Mouse (Mus musculus) frontal cortex, postnatal 36 days (tissue): Measurements from ENCODE around the gene Ube2n.
A peak's percentile ranks its signal among the peaks of the same experiment; 100 is the strongest.

ENCODE experiments used
- DNase-seq, 2 experiments: peaks; one replicate each; pipeline ENCODE4 v3.0.0; 2022; ENCODE audit warnings: low spot score in 2 of 2

The Ube2n gene

DNA sequence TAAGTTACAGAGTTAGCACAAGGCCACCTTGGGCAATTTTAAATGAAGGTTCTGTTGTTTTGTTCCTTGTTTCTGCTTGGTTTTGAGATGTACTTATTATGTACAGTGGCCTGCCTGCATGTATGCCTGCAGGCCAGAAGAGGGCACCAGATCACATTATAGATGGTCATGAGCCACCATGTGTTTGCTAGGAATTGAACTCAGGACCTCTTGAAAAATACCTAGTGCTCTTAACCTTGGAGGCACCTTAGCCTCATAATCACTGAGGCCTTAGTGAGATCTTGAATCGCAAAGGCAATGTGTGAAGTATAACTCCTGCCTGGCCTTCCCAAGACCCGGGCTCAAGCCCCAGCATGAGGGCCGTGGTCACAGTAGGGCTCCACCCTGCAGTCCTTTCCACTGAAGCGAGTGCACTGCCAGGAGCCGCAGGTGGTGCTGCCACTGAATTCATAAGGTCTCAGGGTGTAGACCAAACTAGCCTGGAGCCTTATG lies 42.4 kb downstream of the Ube2n start:
- no peak for DNase-seq

DNA sequence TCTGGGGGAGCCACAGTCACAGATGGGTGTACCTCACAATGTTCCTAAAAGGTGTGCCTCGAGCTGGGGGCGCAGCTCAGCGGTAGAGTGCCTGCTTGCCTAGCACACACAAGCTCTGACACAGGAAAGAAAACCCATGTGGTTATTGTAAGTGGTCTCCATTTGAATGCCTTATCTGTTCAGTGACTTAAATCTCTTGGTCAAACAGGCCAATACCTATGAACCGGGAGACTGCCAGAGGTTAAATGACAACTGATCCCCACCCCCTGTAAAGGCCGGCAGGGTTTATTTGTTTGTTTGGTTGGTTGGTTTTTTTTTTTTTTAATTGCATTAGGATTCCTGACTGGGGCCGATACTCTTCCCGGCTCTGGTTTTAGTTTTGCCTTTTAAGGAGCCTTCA lies 44.5 kb downstream of the Ube2n start:
- no peak for DNase-seq

DNA sequence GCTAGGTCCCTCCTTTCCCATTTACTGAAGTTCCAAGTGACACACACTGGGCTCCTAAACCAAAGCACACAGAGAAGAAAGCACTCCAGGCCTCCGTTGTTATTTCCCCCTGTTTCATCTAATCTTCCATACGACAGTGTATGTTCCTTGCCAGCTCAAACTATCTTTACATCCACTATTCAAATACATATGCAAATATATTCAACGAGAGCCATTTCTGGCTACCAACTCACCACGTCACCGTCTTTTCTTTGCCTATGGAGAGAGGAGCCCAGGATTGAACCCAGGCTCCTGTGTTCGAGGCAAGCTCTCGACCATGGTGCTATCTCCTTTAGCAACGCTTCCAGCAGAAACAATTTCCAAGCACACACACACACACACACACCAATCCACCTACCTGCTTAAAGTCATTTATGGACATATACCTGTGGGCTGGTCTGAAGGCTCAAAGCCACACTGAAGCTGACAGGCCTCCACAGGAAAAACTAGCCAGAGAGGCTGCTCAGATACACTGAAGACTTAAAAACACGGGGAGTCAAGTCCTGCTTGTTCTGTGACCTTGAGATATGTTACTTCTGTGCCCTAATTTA lies 45.5 kb downstream of the Ube2n start:
- no peak for DNase-seq

DNA sequence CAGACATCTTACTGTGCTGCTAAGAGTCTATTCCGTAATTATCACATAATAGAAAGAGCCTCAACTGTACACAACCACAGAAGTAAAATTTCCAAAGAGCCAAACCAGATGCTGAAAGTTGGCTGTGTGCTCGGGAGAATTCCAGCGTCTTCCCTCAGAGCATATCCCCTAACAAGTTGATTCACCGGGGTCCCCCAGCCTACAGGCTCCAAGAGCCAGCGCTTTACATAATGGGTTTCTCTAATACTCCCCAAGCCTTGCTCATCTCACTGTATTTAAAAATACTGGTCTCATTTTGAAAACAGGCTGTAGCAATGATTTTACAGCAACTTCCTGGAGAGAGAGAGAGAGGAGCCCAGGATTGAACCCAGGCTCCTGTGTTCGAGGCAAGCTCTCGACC lies 46.7 kb downstream of the Ube2n start:
- DNase-seq: no peak

DNA sequence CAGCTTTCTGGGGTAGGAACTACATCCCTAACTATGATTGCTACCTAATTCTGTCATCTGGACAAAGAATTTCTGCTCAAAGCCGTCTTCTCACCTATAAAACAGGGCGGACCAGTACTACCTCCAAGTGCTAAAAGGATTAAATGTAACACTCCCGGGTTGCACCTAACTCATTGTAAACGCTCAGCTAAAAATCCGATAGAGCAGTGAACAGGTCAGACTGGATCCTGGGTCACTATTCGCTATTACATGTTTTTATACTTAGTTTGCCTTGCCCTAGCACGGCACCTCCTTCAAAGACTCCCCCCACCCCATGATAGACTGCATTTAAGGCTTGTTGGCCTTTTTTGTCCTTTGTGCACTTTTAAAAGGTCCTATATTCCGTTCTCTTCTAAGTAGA lies 47.5 kb downstream of the Ube2n start:
- DNase-seq: no peak

DNA sequence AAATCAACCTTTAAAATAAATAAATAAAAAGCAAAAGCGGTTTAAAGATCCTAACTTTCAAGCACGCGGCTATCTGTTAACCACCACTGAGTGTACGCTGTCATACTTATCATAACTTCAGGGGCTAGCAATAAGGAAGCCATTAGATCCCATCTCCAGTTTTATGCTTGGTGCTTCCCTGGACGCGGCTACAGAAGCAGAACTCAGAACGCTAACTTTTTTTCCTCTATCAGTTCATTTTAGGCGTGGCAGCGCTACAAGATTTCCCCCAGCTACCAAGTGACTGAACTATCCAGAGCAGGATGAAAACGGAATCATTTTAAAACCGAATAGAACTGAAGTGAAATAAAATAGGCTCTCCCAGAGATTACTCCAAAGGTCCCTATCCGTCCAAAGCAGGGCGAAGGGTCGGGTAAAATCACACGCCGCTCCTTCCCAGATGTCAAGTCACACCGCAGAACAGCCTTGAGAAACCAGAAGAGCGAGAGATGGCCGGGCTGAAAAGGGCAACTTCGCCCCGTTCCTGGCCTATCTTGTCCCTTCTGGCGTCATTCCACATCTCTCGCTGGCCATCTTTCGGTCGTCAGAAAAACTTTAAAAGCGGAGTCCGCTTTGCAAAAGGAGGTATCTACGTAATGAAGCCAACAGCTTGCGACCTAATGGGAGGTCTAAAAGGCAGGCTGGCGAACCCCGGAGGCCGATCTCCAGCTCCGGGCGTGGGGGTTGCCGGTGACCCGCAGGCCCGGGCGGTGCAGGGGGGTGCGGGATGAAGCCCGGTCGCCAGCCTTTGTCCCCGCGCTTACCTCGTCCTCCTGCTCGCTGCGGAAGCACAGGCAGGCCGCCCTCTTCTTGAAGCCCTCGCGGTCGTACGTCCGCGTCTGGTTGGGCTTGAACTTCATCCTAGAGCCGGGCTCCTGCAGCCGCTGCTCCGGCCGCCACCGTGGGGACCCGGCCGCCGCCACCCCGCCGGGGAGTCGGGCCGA lies 48.2 kb downstream of the Ube2n start:
- no peak for DNase-seq

DNA sequence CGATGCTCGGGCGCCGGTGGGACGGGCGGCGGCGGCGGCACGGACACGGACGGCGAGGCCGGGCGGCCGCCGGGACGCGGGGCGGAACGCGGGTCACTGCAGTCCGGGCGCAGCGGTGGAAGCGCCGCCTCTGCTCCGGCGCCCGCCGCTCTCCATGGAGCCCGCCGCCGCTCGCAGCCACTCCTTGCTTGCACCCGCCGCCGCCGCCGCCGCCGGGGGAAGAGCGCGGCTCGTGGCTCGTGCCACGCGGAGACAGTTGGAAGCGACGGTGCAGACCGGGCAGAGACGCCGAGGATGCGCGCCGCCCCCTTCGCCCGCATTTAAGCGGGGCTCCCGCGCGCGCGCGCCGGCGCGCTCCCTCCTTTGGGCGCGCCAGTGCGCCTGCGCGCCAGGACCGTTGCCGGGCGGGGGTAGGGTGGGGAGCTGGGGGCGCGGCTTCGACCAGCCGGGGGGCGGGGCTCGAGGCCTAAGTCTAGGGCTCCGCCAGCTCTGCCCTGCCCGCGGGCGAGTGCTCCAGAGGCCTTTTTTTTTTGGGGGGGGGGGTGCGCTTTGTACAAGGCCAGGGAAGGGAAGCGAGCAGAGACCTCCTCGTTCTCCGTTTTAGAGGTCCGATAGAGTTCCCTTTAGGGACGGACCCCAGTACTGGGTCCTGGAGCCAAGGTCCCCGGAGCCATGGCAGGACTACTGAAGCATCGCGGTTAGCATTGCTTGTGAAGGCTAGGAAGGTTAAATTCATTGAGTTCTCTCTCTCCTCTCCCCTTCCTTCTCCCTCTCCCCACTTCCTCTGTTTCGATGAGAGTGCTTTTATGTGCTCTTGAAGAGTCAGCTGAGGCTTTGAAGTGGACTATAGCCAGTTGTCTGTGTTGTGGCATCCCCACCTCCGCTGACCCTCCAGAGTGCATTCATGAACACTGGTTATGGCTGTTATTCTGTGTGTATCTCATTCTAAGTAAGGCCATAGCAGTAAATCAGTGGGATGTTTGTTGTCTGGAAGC lies 49.2 kb downstream of the Ube2n start, which contains the start of gene Nudt4:
Nudt4 (minus strand) TSS at position 296 of the 995 bp plus-strand sequence.
- DNase-seq: peak; percentile 72 to 79

DNA sequence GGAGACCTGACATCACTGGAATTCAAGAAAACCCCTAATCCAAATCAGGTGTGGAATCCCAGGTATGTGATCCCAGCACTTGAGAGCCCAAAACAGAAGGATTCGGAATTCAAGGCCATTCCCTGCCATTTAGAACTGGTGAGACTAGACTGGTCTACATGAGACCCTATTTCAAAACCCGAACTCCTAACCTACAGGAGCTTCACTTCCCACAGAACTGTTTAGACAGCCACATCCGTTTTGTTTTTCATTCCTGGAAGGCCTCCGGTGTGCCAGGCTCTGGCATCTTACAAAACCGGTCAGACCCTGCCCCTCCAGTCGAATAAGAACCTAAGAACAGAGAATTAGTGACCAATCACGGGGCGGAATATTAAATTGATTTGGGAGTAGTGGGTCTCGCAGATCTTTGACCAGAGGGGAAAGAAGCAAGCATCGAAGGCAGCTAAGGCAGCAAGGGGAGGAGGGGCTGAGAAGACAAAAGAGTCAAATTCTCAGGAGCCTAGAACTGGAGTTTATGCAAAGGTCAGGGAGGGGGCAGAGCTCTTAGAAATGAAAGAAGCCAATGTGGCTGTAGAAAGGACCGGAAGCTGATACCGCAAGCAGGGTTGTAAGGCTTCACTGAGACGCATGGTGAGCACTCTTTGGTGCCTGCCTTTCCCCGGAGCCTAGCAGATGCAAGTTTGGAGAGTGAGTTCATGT lies 50.4 kb downstream of the Ube2n start:
- no peak for DNase-seq

DNA sequence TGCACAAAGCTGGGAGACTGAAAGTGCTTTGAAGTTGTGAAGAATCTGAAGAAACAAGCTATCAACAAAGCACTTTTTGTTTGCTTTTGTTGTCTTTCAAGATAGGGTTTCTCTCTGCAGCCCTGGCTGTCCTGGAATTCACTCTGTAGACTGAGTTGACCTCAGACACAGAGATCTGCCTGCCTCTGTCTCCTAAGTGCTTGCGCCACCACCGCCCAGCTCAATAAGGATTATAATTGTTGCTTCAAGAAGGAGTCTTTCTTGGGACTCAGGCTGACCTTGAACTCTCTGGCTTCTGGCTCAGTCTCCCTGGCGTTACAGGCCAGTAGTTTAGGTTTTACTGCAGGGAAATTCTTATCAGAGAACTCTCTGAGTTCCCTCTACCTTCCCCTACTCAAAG lies 51.8 kb downstream of the Ube2n start:
- DNase-seq: no peak

DNA sequence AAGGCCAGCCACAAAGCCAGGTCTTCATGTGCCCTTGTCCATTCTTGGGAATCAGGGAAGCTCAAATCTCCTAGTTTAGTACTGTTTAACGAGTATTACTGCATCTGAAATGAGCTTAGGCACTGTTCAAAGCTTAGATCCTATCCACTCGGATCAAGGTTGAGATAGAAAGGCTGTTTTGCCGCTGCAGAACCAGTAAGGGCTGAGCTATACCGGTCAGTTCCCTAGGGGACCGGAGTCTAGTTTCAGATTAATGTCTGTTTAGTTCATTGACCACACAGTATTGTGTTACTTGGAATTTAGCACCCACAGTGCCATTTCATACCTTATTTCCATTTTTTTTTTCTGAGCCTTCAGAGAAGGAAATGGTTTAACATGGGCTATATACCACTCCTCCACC lies 52.6 kb downstream of the Ube2n start:
- DNase-seq: no peak

DNA sequence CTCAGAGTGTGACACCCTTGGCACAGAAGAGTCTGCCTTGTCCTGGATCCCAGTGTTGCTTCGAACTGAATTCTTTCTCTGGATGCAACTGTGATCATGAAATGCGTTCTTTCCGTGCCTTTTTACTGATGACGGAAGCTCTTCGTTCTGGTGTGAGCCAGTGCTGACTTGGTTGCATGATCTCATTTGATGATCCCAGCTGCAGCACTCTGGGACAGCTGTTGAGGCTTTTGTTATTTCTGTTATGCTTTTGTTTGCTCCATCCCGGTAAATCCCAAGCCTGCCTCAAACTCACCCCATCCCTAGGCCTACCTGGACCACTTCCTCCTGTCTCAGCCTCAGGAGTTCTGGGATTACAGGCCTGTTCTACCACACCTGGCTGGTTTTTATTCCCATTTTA lies 53.1 kb downstream of the Ube2n start:
- no peak for DNase-seq

DNA sequence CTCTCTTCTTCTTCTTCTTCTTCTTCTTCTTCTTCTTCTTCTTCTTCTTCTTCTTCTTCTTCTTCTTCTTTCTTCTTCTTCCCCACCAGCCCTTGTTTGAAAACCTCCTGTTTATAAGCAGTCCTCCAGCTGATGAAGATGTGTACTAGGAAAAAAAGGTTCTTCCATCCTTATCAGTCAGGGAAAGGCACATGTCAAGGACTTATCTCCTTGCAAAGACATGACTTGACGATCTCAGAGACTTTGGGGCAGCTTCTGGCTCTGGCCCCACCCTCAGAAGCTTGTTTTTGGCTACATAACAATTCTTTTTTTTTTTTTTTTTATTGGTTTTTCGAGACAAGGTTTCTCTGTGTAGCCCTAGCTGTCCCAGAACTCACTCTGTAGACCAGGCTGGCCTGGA lies 54.5 kb downstream of the Ube2n start:
- no peak for DNase-seq

DNA sequence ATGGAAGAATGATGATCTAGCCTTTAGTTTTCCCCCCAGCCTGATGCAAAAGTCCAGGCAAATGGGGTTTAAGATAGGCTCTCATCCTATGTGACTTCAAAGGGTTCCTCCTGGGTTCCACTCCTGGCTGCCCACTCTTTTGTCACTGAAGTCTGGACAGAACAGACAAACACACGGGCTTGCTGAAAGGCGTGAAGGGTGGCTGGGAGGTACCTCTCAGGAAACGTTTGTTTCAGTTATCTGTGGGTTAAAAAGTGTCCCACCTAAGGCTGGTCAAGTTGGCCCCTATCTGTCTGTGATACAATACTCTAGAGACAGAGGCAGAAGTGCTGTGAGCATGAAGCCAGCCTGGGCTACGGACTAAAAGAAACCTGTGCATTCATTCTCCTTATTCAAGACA lies 60.0 kb downstream of the Ube2n start:
- DNase-seq: no peak

DNA sequence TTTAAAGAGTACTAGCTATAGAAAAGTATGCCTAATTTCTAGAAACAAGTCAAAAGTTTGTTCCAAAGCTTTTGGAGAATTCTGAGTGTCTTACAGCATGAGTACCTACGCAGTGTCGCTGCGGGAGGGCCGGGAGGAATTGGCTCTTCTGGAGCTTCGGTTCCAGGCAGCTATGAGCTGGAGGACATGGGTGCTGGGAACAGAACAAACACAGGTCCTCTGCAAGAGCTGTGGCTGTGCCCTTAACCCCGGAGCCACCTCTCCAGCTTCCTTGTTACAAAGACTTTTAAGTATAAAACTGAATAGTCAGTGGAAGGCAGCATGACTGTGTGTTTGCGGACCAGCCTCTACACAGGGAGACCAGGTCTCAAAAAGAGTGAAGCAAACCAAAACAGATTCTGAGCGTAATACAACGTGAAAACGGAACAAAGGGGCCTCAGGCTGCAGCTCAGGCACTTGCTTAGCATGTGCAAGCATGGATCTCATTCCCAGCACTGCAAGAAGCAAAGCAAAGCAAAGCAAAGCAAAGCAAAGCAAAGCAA lies 61.0 kb downstream of the Ube2n start:
- DNase-seq: no peak

DNA sequence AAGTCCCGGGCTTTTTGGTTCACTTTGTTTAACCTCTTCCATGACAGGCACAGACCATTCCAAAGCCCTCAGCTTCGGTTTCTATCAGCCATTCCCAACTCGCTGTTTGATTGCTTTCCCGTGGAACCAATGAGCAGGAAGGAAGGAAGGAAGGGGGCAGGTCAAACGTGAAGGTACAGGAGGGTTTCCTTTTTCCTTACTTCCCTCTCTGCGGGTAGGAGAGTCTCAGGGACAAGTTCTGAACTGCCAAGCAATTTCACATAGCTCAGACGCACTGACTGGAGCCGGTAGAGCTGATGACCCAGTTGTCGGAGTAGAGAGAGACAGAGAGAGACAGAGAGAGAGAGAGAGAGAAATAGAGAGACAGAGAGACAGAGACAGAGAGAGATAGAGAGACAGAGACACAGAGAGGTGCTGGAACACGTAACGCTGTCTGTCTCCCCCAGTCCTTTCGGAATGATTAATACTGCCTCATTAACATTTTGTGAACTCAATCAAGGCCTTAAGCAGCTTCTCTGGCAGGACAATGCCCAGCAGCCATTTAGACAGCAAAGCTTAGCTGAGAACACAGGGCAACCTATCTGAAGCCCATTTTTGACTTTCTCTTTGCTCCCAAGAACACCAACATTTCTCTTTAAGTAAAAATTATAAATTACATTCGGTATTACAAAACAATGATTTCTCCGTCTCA lies 62.1 kb downstream of the Ube2n start:
- no peak for DNase-seq

DNA sequence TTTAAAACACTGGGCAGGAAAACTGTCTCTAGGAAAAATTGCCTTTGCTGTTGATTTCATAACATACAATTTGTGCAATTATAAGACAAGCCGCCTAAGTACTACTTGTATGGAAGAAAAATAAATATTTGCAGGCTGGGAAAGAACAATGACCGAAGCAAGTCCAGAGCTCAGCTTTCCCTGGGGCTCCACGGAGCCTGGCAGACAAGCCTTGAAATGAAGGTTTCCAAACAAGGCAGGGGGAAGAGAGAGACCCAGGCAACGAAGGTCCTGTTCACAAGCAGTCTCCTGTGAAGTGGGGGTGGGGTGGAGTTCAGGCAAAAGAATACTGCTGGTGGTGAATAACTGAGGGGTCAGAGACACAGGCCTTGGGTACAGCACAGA lies 62.6 kb downstream of the Ube2n start:
- no peak for DNase-seq

DNA sequence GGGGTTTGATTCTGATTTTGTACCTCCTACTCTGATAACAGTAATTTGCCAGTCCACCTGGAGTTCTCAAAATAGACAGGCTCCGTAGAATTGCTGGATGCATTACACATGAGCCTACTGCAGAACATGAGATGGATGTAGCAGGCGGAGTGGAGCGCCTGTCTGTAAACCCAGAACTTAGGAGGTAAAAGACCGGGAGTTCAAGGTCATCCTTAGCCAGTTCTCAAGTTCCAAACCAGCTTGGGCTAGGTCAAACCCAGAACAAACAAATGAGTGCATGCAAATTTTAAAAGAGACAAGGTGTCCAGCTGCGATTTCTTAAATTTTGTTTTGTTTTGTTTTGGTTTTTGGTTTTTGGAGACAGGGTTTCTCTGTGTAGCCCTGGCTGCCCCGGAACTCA lies 70.6 kb downstream of the Ube2n start:
- DNase-seq: no peak

DNA sequence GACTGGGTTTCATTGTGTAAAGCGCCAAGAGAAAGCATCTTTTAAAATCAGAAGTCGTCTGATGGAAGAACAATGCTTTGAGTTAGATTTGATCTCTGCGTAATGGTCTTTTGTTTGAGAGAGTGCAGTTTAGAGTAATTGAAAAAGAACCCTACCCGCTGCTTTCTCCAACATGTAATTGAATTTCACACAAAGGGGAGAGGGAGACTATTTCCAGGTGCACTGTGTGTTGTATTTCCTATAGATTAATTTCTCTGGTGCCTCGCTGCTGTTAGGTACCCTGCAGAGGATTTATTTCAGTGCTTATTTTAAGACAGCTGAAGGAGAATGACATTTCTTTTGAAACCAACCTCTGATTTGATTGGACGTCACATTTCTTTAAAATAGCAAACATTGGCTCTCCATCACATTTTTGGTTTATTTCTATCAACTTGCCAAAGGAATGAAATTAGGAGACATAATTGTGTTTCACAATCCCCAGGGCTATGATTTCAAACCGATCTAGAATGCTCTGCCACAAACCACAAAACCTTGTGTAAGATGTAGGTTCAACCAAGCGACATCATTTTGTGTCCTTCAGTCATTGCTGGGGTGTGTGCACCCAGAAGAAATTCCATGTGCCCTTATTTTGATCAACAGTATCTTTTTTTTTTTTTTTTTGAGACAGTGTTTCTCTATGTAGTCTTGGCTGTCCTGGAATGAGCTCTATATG lies 72.7 kb downstream of the Ube2n start:
- no peak for DNase-seq

DNA sequence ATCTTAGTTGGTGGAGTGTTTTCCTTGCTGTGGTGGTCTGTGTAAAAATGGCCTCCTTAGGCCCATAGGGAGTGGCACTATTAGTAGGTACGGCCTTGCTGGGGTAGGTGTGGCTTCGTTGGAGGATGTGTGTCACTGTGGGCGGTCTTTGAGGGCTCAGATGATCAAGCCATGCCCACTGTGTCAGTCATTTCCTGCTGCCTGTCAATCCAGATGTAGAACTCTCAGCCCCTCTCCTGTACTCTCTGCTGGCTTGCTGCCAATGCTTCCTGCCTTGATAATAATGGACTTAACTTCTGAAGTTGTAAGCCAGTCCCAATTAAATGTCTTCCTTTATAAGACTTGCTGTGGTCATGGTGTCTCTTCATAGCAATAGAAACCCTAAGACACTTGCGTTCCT lies 74.3 kb downstream of the Ube2n start:
- no peak for DNase-seq

DNA sequence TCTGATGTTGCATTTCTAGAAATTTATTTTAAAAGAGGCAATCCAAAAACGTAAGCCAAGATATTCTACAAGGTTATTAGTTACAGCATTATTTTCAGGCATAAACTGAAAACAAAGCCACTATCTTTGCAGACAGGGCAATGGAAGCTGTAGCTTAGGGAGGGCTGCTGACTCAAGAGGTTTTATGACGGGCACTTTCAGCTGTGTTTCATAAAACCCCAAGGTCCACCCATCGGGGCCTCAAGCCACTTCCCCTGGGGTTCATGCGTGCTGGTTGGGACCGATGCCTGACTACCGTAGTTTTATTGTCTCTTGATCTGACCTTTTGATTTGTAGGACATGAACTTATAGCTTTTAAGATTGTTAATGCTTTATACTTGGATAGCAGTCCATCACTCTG lies 75.3 kb downstream of the Ube2n start:
- DNase-seq: no peak
